Mouse (Mus musculus) CH12.LX (cell line): ENCODE measurements around the gene Arhgef25.

Experiments used
- CHD1 ChIP-seq: IDR thresholded peaks from 2 replicates; pipeline ENCODE4 v1.6.1; 2012; ENCODE audit warnings: low read depth, low read length, improper control_type of control experiment, inconsistent platforms
- CTCF ChIP-seq, 2 experiments: IDR thresholded peaks in 1 of 2; conservative IDR thresholded peaks in 1 of 2; 2 replicates each; pipeline ENCODE4 v1.5.1; 2011 to 2012; ENCODE audit warnings: low read depth in 2 of 2, low read length in 2 of 2, improper control_type of control experiment in 1 of 2, inconsistent platforms in 1 of 2, mild to moderate bottlenecking in 1 of 2, moderate library complexity in 1 of 2
- ZNF384 ChIP-seq: IDR thresholded peaks from 2 replicates; pipeline ENCODE4 v1.6.1; 2012; ENCODE audit warnings: low read depth, low read length, improper control_type of control experiment, inconsistent platforms

DNA sequence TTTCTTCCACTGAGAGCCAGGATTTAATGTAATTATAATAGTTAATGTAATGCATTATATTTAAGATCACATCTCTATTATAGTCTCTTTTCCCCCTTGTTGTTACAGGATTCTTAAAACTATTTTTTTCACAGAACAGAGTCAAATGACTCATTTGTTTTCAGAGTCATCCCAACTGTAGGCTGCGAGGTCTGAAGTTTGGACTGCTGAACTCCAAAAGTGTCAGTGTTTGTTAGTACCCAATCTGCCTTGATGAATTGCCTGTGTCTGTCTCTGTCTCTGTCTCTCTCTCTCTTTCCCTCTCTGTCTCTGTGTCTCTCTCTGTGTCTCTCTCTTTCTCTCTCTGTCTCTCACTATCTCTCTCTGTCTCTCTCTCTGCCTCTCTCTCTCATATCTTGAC, 33.4 kb downstream of the Arhgef25 start:
- no peak for TF ChIP-seq ZNF384
- no peak for TF ChIP-seq CHD1
- TF ChIP-seq CTCF (conservative IDR thresholded peaks at IDR 0.05 in 1 of 2, IDR thresholded peaks at IDR 0.05 in 1 of 2; ENCODE audit: low read depth in 2 of 2, low read length in 2 of 2) = no peak
